Mouse (Mus musculus) heart, adult 2 months (tissue): ENCODE measurements around the gene Wwc2. TPM values are rescaled to one million over a fixed set of nuclear protein-coding genes. Genes with fewer than 3 reads are reported as not detected.

Source experiments
- DNase-seq, 2 experiments: peaks; one replicate each; pipeline ENCODE4 v3.0.0; 2021
- H3K27ac ChIP-seq: fragments of 200-600 bp; 2 replicates; pipeline ENCODE4 v1.8.1; 2022
- H3K27me3 ChIP-seq: fragments of 200-500 bp; 2 replicates; pipeline ENCODE4 v1.6.1; 2012; ENCODE audit warnings: mild to moderate bottlenecking, low read length, inconsistent platforms, mixed read lengths; ENCODE audit not compliant: control insufficient read depth, insufficient read depth
- H3K36me3 ChIP-seq: fragments of 200-500 bp; 2 replicates; pipeline ENCODE4 v1.6.1; 2012; ENCODE audit warnings: low read length, inconsistent platforms; ENCODE audit not compliant: control insufficient read depth, insufficient read depth
- H3K4me1 ChIP-seq: fragments of 200-500 bp; 2 replicates; pipeline ENCODE4 v1.6.1; 2011; ENCODE audit warnings: low read length; ENCODE audit not compliant: control insufficient read depth, insufficient read depth
- H3K4me3 ChIP-seq: fragments of 200-600 bp; 2 replicates; pipeline ENCODE4 v1.8.1; 2022
- H3K79me2 ChIP-seq: fragments of 200-500 bp; replicated peaks from 2 replicates; pipeline ENCODE4 v1.6.1; 2012; ENCODE audit warnings: mild to moderate bottlenecking, inconsistent platforms, low read length, moderate library complexity, mixed read lengths; ENCODE audit not compliant: control insufficient read depth, insufficient read depth
- H3K9ac ChIP-seq: fragments of 200-500 bp; 2 replicates; pipeline ENCODE4 v1.6.1; 2012; ENCODE audit warnings: low read depth, mild to moderate bottlenecking, control low read depth, inconsistent platforms, low read length, mixed read lengths
- CTCF ChIP-seq: fragments of 200-600 bp; IDR thresholded peaks from 2 replicates; pipeline ENCODE4 v1.8.1; 2022; ENCODE audit warnings: antibody characterized with exemption, mild to moderate bottlenecking, moderate library complexity
- EP300 ChIP-seq: fragments of 200-500 bp; IDR thresholded peaks from 2 replicates; pipeline ENCODE4 v1.6.1; 2011; ENCODE audit warnings: low read depth, low read length, control low read depth; ENCODE audit not compliant: insufficient read depth
- POLR2A ChIP-seq: fragments of 200-500 bp; IDR thresholded peaks from 2 replicates; pipeline ENCODE4 v1.6.1; 2011; ENCODE audit warnings: mild to moderate bottlenecking, low read depth, low read length, control low read depth; ENCODE audit not compliant: insufficient read depth
- WGBS: fragments of 180-500 bp; shearing (Covaris S2); methylation state at CpG from one replicate; pipeline ENCODE4 v1.1.7; 2018; 5-methylcytosine and 5-hydroxymethylcytosine counted together
- intact Hi-C: fragments of 180-260 bp; cut with DNase I; formaldehyde crosslinking; loops from one replicate; pipeline ENCODE4 v1.15.1; 2025
- polyA plus RNA-seq: library from polyadenylated mRNA; depleted of rRNA; stranded (reverse); fragments of >200 nt; gene quantifications from 2 replicates; pipeline ENCODE4 v1.2.3, GENCODE M21; 2012
- total RNA-seq, 2 experiments: library from RNA; stranded (reverse); gene quantifications; 2 replicates each; pipeline ENCODE4 v1.2.3; 2021

The Wwc2 gene
- total and polyA plus RNA-seq, 3 experiments, result 8.3 to 26.9 (median 25.2) TPM

GRCm38 (mm10) chr8:47884306-47884705 lies 106.4 kb downstream of the Wwc2 start:
- no peak for TF ChIP-seq POLR2A
- TF ChIP-seq EP300, result no peak
- no peak for TF ChIP-seq CTCF
- H3K27ac ChIP-seq, result no peak overlapping the region
- DNase-seq, result no peak
- H3K27me3 ChIP-seq, result no peaks in the 10 kb centered on the region
- intact Hi-C loops, result no loop called here
- H3K4me1 ChIP-seq, result no peaks in the 10 kb centered on the region
- no peak overlapping the region for H3K4me3 ChIP-seq
- H3K9ac ChIP-seq, result no peak overlapping the region
- H3K36me3 ChIP-seq, result no peaks in the 10 kb centered on the region
- H3K79me2 ChIP-seq, result no peaks in the 10 kb centered on the region
- WGBS, result 93% methylated on average over 5 of the region's 5 CpGs

DNA sequence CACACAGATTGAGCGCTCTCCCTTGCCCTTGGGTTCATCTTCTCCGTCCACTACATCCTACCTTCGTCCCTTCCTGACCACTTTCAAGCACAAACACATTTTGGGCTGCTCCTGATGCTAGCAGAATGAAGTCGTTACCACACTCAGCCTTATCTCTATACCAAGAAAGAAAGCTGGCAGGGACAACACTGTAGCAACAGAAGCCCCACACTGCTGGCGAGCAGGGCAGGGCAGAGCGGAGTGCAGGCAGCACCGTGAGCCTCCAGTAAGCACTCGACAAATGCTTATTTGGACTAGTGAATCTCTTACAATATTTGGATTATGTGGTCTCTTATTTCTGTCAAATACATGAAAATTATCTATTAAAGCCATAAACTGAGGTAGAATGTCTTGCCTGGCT lies 107.0 kb downstream of the Wwc2 start:
- DNase-seq, result no peak

DNA sequence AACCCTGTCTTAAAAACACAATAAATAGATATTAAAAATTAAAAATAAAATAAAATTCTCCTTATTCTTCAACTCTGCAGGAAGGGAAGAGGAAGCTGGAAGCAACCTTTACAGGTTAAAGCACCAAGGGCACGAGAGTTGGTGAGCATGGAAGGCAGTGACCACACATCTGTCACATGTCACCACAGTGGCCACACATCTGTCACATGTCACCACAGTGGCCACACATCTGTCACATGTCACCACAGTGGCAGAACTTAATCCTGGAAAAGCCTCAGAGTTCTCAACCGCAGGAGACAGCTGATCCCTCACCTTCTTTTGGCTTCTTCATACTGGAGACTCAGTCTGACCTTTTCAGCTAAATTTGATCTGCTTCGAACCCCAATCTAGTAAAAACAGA lies 112.2 kb downstream of the Wwc2 start:
- Histone ChIP-seq H3K27me3 (no peaks in the 10 kb centered on the region), H3K79me2 (no peaks in the 10 kb centered on the region), H3K4me1 (no peaks in the 10 kb centered on the region), H3K36me3 (no peaks in the 10 kb centered on the region), H3K4me3 (no peak overlapping the region), H3K27ac (no peak overlapping the region), H3K9ac (no peak overlapping the region)
- intact Hi-C loops, result no loop called here
- 65% methylated on average over 3 of the region's 3 CpGs for WGBS
- TF ChIP-seq EP300, result no peak
- TF ChIP-seq CTCF, result no peak
- TF ChIP-seq POLR2A, result no peak
- DNase-seq, result no peak

More for the DNA sequence above, 107.0 kb downstream of the Wwc2 start:
- no peaks in the 10 kb centered on the region for H3K36me3 ChIP-seq
- H3K79me2 ChIP-seq, result no peaks in the 10 kb centered on the region
- H3K4me1 ChIP-seq, result no peaks in the 10 kb centered on the region
- WGBS, result 75% methylated on average over 8 of the region's 8 CpGs
- no peak overlapping the region for H3K9ac ChIP-seq
- H3K27me3 ChIP-seq, result no peaks in the 10 kb centered on the region
- intact Hi-C loops, result no loop called here
- H3K27ac ChIP-seq, result no peak overlapping the region
- H3K4me3 ChIP-seq, result no peak overlapping the region
- no peak for TF ChIP-seq POLR2A
- no peak for TF ChIP-seq CTCF
- no peak for TF ChIP-seq EP300

- TF ChIP-seq CTCF (no peak), POLR2A (no peak), EP300 (no peak)
- Histone ChIP-seq H3K4me3 (no peak overlapping the region), H3K79me2 (no peaks in the 10 kb centered on the region), H3K27ac (no peak overlapping the region), H3K4me1 (no peaks in the 10 kb centered on the region), H3K36me3 (no peaks in the 10 kb centered on the region), H3K27me3 (no peaks in the 10 kb centered on the region), H3K9ac (no peak overlapping the region)
- 92% methylated on average over 12 of the region's 12 CpGs for WGBS
- DNase-seq, result no peak
- intact Hi-C loops, result no loop called here
These were observed 114.9 kb downstream of the Wwc2 start for GRCm38 (mm10) chr8:47875865-47876264.

GRCm38 (mm10) chr8:47874497-47875178 lies 116.1 kb downstream of the Wwc2 start:
- no peak for DNase-seq
- Histone ChIP-seq H3K36me3 (no peaks in the 10 kb centered on the region), H3K4me3 (no peak overlapping the region), H3K27me3 (no peaks in the 10 kb centered on the region), H3K79me2 (no peaks in the 10 kb centered on the region), H3K27ac (no peak overlapping the region), H3K9ac (no peak overlapping the region), H3K4me1 (no peaks in the 10 kb centered on the region)
- 62% methylated on average over 13 of the region's 13 CpGs for WGBS
- TF ChIP-seq POLR2A, result no peak
- TF ChIP-seq CTCF, result no peak
- no peak for TF ChIP-seq EP300
- intact Hi-C loops, result loop anchor here (5.0 kb wide), 2 partner anchors 58 to 78 kb away; no protein-coding TSS in a partner anchor

DNA sequence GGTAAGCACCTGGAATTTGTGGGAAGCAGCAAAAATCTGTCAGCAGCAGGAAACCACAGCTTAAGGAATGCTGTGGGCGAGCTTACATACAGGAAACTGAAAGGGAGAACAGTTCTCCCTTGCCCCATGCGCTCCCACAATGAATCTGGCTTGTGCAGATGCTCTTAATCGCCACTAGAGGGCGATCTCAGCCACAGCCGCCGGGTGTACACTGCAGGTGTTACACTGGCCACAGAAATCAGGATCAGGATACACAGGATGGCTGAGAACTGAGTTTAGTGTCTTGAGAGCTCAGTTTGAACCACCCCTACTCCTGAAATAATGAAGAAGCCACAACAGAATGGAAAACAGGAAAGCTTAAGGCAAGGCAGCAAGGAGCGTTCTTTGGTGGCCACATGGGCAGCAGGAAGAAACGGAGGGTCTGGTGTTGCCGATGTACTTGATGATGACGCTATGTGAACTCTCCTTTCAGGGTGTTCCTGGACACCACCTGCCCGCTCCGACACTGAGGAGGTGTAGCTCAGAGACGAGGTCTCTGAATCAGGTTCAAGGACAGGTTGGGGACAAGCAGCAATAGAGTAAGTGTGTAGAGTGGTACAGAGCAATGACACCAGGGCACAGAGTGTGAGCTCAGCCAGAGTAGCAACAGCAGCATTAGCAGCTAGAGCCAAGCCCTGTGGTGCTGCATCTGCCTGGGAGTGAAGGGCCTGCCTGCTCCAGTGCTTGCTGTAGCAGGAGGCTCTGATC lies 118.2 kb downstream of the Wwc2 start:
- Histone ChIP-seq H3K4me3 (no peak overlapping the region), H3K27ac (no peak overlapping the region), H3K27me3 (no peaks in the 10 kb centered on the region), H3K36me3 (no peaks in the 10 kb centered on the region), H3K9ac (no peak overlapping the region), H3K4me1 (no peaks in the 10 kb centered on the region), H3K79me2 (no peaks in the 10 kb centered on the region)
- peak; percentile 73; the same call in 1 of the 2 replicates for TF ChIP-seq EP300
- peak; percentile 99 for TF ChIP-seq CTCF
- TF ChIP-seq POLR2A, result no peak
- WGBS, result 50% methylated on average over 13 of the region's 13 CpGs
- intact Hi-C loops, result loop anchor here (1.0 to 5.0 kb wide), 3 partner anchors 60 to 144 kb away; no protein-coding TSS in a partner anchor
- DNase-seq, result peak in 1 of 2 experiments; percentile 24
